Mouse (Mus musculus): ENCODE results near the gene Malrd1.

Malrd1 gene

DNA sequence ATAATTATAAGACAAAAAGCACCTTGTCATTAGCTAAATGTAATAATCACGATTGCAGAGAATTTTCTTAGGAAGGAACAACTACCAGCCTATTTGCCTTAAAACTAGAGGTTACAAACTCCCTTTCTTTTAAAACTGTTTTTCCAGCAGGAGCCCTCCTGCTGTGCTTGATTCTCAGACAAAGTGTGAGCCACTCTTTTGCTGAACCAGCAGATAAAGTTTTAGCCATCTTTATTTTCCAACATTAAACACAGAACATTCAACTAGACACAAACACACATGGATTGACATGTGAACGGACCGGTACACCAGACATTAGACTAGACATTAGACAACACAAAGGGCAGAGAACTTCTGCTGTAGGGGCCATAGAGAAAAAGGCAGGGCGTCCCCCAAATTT, 505.3 kb downstream of the Malrd1 start:
- no peak for DNase-seq

DNA sequence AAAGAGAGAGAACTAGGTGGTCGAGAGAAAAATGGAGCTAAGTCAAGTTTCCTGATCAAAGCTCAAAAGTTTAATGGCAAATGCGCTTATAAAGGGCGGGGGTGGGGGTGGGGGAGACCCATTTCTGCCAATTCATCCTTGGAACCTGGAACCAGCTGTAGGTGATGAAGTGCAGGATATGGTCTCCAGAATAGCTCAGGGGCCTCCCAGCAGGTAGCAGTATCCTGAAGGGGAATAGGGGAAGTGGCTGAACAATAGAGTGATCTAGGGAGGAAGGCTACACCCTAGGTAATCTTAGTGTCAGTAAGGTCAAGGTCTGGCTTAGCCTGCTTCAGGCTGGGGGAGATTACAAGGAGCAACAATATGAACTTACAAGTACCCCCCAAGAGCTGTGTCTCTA, 506.5 kb downstream of the Malrd1 start:
- DNase-seq = no peak

DNA sequence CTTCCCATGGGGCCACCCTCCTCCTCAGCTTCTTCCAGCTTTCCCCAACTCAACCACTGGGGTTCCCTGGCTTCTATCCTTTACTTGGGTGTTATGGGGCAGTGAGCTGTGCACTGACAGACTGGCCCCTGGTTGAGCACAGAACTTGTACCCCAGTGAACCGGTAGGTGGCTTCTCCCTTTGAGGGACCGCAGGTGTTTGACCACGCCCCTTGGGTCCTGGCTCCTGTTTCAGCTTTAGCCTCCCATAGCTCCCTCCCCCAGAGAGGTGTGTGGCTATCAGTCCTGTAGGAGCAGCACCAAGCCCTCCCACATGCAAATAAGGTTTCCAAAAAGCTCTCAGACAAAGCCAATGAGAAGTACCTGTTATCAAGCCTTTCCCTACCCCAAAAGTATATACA, 584.4 kb downstream of the Malrd1 start:
- no peak for DNase-seq

DNA sequence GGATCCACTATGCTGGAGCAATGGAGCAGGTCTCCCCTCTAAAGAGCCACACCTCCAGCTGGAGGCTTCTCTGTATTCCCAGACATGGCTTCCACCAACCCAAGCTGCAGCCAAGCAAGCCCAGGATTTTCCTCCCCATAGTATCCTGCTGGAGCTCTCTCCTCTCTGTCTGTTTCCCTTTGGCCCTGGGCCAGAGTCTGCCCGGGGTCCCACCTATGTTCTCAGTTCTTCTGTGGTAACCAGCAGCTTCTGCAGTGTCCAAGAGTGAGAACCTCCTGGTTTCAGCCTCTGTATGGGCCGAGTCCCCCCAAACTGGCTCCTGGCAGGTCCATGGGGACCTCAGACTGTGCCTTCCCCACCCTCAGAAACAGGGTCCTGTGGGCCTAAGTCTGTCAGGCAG, 587.1 kb downstream of the Malrd1 start:
- no peak for DNase-seq

DNA sequence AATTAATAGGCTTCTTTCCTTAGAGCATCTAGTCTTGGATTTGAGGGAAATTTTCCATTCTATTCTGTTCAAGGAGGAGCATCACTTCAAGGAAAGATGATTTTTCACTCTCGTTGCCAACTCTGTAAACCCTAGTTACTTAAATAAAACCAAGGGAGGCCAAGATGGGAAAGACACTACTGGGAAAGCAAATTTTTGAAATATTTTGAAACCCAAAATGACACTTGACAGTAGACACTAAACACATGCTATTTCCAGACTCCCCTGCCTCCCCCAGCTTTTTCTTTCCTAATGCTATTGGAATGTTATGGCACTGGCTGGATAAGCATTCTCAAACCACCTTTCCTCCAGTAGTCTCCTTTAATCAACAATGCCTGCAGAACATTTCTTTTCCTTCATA, 621.7 kb downstream of the Malrd1 start:
- no peak for DNase-seq

DNA sequence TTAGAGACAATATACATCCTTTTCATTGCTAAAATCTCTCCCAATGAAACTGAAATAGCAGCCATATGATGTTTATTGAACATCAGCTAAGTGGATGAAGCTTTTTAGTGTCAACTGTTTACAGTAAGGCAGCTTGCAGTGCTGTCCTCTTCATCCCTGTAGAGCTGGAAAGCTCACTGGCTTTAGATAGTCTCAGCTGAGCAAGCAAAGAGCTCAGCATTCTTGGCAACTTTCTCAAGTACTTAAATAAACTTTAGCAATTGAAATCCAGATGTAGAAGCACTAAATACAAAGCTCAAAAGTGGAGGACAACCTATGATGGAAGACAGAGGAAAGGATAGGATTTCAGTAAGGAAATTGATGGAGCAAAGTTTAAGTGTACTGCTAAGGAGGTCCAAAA, 626.3 kb downstream of the Malrd1 start:
- no peak for DNase-seq

DNA sequence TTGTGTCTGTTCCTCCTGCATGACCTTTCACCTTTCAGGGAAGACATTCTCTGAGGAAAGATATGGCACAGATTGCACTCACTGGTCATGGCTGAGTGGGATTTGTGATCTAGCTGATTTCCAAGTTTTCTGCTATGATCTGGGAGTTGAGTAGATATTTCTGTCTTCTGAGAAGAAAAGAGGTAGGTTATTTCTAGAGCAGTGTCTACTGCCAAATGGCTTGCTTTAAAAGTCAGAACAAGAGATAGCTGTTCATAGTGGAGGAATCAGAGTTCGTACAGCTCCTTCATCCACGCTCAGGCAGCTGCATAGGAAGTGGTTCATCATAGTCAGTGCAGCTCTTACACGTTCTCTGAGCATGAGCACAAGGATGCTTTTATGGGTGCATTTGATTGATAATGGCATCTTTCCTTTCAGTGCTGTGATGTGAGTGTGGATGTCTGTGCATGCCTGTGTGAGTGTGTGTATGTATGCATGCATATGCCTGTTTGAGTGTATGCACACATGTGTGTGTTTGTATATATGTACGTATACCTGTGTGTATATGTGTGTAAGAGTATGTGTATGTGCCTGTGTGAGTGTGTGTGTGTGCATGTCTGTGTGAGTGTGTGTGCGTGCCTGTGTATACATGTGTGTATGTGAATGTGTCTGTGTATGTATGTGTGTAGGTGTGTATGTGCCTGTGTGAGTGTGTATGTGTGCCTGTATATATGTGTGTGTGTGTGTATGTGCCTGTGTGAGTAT, 637.1 kb downstream of the Malrd1 start:
- DNase-seq = no peak

DNA sequence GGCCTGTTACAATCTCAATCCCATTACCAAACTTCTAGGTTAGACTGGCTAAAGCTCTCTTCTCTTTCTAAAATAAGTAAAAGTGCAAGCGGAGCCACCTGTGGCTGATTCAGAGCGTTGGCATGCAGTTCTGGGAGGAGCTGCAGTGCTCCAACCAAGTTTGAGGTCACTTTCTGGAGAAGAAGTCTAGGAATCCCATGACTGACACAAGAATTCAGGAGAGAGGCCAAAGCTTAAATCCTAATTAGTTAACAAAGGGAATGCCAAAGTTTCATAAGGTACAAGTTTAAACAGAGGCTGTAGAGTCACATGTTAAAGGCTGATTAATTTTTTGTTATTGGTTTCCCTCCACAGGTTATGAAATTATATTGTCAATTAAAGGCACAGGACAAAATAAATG, 642.3 kb downstream of the Malrd1 start:
- DNase-seq = no peak

DNA sequence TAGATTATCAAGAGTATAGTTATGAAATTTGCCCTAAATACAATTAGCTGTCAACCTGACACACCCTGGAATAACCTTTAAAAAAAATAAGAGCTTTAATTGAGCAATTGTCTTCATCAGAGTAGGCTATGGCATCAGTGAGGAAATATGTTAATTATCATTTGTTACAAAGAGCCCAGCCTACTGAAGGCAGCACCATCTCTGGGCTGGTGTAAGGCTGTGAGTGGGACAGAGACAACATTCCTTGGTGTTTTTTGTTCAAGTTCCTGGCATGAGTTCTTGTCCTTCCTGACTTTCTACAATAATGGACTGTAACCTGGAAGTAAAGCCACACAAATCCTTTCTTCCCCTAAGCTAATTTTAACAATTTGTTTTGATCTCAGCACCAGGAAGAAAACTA, 645.8 kb downstream of the Malrd1 start:
- no peak for DNase-seq

DNA sequence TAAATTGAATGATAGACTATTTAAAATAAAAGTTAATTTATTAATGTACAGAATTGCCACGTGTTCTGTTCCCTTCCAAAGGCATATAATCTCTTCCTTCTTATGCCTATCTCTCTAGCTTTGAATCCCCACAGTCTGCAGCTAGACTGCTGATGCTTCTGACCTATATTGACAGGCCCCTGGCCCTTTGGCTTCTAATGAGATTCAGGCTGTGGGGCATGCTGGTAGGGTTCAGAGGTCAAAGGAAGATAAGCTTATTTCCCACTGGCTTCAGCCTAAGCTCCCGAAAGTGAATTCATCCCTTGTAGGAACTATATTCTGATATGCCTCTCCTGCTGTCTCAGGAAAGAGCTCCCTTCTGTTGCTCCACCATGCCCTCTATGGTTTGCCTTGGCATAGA, 647.1 kb downstream of the Malrd1 start:
- no peak for DNase-seq

DNA sequence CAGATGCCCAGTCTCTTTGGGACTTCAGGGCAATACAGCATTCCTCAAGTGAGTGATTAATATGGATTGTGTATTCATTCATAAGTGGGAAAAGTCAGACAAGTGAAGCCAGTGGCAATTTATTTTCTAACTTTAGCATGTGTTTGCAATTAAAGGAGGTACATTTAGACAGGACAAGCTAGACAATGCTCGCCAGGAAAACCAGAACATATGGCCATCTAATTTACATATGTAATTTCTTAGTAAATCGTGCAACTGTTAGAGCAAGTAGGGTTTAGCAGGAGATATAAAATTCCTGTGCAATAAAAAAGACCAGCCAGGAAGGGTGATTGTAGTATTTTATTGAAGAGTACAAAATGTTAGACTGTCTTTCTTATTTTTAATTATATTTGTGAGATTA, 655.9 kb downstream of the Malrd1 start:
- DNase-seq = no peak

DNA sequence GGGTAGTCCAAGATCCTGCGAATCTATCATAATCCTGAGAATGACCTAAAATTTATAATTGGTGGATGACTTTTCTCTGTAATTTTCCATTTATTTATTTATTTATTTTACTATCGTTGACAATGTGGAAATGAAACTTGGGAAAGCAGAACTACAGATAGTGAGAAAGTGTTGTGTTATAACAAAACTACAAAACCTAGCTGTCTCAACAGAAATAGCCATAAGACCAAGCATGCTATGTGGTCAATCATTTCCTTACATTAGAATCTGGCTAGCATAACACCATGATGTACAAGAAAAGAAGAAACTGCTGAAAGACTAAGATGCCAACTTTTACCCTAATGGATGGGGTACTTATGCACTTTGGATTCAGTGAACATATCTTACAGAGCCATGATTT, 656.9 kb downstream of the Malrd1 start:
- no peak for DNase-seq

DNA sequence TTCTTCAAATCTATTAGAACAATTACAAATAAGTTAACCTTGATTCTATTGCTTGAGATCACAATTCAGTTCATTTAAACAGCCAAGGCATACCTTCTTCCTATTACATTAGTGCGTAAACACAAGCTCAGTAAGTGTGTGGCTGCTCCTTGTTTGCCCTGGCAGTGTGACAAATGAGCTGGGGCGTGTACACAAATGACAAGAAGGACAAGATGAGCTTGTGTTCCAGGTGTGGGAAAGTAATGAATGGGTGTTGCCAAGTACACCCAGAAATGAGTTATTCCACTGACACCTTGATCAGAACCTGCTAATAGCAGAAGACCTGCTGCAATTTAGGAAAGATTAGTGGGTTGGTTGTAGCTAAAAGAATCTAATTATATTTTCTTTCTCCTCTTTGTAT, 683.7 kb downstream of the Malrd1 start:
- no peak for DNase-seq

DNA sequence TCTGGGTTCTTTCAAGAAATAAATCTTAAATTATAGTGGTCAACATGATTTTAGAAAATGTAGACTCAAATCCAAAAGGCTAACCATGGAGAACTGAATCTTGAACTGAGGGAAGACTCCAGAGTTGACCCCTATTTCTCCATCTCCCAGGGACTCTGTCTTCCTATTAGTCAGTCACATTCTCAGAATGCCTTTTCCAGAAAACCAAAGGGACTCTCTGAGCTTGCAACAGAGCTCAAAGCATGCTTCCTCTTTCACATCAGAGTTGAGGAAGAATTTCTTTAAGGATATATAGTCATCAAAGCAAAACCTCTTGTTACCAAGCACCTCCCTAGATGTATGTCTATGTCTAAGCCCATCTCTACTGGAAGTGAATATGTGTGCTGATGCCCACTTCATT, 686.5 kb downstream of the Malrd1 start:
- DNase-seq = no peak

DNA sequence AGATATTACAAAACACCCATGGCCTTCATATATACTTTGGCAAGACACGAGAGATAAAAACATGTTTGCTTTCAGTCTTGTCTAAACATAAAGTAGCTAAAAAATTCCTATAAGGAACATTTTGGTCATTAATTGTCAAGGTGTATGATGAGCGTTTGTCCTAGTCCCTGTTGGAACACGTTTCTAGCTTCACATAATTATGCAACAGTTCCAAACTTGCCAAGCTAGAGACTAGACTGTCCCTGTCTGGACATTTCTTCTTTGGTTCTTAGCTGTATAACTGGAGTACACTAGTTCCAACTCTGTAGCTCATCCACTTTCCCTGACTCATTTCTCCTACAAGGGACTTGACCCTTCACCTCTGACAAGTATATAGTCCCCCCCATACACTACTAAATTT, 687.8 kb downstream of the Malrd1 start:
- DNase-seq = no peak

DNA sequence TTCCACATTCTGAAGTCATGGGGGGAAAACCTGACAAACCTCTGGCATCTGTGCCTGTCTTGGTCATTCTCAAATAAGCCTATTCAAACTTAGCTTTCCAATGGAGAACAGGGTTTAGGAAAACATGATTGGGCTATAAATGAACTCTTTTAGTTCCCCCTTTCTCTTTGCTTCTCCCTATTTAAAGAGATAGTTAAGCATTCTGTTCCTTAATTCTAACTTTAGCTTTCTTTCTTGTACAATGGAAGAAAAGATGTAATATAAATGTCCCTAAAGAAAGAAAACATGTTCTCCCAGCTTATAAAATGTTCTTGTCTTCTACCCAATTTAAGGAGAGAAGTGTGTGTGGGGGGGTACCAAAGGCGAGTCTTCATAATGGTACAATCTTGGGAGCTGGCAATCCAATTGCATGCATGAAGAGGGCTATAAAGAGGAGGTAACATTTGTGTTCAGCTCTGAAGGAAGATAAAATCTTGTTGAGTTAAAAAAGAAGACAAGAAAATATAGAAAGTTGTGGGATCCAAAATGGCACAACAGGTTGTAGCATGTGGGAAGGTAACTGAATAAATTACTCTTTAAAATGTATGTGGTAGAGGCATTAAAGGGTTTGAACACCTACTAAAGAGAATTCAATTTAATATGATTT, 702.0 kb downstream of the Malrd1 start:
- DNase-seq = no peak

DNA sequence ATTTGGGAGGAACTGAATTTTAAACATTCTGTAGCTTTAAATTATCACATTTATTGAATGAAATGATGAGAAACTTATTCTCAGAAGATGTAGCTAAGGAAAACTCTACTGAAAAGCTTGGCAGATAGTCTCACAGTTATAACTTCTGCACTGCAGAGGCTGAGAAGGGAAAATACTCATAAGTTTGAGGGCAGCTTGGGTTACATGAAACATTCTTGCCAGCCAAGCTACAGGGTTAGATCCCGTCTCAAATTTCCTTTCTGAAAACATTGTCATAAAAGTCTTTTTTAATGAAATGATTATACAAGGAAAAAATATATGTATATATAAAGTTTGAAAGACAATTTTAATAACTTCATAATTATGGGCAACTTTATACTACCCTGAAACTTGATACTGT, 714.6 kb downstream of the Malrd1 start:
- no peak for DNase-seq

DNA sequence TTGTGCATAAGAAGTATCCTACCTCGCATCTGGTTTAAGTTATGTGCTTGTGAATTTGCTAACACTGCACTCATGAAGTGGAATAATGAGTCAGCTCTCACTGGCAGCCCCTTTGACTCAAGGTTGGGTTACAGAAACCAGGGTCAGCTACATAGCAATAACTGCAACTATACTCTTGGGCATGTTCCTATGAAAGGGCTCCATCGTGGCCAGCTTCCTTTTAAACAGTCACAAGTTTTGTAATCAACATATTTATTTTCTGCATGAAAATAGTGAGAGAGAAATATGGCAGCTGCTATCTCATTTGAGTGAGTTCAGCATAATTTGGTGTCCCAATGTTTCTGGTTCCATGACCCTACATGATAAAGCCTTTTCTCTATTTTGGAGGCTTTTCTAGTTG, 716.8 kb downstream of the Malrd1 start:
- DNase-seq = no peak

DNA sequence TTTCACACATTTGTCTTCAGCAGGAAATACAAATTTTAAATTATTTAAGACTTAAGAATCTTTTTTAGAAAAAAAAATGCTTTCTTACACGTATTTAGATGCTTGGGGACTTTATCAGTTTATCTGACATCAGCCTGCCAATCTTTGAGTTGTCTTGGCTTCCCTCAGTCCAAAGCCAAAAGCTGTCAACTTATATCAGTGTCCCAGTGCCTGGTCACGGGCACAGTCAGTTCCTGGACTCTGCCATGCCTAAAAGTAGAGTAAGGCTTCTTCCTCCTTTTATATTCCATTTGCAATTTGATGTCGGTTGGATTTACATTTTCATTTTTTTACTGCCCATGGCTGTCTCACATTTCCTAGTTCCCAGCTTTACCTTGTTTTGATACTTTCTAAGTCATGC, 722.6 kb downstream of the Malrd1 start:
- no peak for DNase-seq

DNA sequence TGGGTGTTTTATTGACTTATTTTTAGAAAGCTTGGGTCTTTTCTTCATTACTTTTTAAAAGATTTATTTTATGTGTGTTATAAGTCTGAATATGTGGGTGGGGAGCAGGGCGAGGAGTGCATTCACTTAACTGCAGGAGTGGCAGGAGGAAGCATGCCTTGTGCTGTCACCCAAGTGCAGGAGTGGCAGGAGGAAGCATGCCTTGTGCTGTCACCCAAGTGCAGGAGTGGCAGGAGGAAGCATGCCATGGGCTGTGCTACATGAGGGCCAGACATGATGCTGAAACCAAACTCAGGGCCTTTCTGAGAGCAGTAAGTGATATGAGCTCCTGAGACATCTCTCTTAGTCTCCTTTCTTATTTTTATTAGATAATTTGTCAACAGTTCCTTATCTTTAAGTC, 726.0 kb downstream of the Malrd1 start:
- DNase-seq = no peak
